30 mouse cellular contexts compared by ENCODE assay signal in the genomic region with DNA sequence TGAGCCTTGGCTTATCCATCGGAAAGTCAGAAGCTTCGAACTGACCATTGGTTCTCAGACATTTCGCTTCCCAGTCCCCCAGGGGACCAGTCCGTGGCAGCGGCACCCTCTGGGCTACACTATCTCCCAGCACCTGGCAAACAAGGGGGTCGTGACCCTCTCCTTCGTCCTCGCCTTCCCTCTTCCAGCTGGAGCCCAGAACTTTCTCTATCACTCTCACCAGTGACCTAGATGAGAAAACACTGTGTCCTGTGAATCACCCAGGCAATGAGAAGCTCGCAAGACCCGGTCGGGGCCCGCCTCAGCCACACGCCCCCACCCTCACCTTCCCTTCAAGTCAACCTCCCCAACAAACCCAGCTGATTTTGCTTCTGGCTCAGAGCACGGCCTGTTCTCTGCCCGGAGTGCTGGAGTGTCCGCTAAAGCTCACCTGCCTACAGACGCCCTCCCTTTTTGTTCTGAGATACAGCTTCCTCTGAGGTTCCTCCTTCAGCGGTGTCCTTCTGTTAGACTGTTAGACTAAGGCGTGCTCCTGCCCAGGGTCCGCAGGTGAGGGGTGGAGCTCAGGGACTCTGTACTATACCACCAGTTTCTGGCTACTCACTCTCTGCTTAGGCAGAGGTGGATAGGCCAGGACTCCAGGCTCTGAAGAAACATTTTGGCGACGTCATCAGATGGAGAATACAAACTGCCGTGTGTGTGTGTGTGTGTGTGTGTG. TPM values are rescaled to one million over a fixed set of nuclear protein-coding genes. Genes with fewer than 3 reads are reported as not detected.
DNase-seq lines count a peak whose midpoint lies in the region; ATAC-seq and TF ChIP-seq lines count a peak whose summit lies in the region.
"Had no signal": no experiment of that assay in that cellular context is flagged by ENCODE, and none has a peak within 500 bp of the region (broad histone marks: within the 10 kb centered on the region; RNA-seq: fewer than 3 reads in every experiment).

No protein-coding gene starts in this region.

- H3K9ac ChIP-seq in intestine, postnatal 0 days (ENCODE audit: low read depth, low read length): no peak overlapping the region
- H3K9ac ChIP-seq: embryonic facial prominence, embryonic 12.5 days; hindbrain, embryonic 14.5 days; limb, embryonic 13.5 days; midbrain, embryonic 12.5 days; neural tube, embryonic 12.5 days had no signal

- H3K4me1 ChIP-seq in E14TG2a.4 (replicated peaks; ENCODE audit: low read depth, low read length): peaks cover 76% of the 10 kb centered on the region
- H3K4me1 ChIP-seq in intestine, postnatal 0 days (replicated peaks; ENCODE audit: control insufficient read depth, insufficient read depth, low read length): no peaks in the 10 kb centered on the region

- 39% methylated on average over 23 of the region's 23 CpGs for WGBS in intestine, postnatal 0 days

- DNase-seq in adrenal gland, postnatal 10 days: peak; percentile 21
- DNase-seq in adrenal gland, adult 18-20 months (ENCODE audit: low spot score in 2 of 2): no peak
- peak; percentile 70 for DNase-seq in MN1 (ENCODE audit: low spot score)
- no peak for DNase-seq in cerebellum, postnatal 4 days (ENCODE audit: low spot score in 2 of 2)
- no peak for DNase-seq in yolk sac, embryonic 10.5 days (ENCODE audit: low spot score)
- DNase-seq: cerebellum, adult 11 months; cerebellum, adult 9-10 months; cerebellum, postnatal 36 days; embryo, embryonic 11 days; gastrocnemius, postnatal 25 days; heart, adult 18-20 months; kidney, adult 9 months; kidney, postnatal 14 days; lung, postnatal 4 days; right cerebral cortex, adult 18-20 months had no signal

- H3K4me2 ChIP-seq in intestine, postnatal 0 days (replicated peaks; ENCODE audit: low read depth): no peak overlapping the region
- H3K4me2 ChIP-seq: embryonic facial prominence, embryonic 12.5 days; hindbrain, embryonic 14.5 days; limb, embryonic 13.5 days; liver, embryonic 11.5 days; midbrain, embryonic 12.5 days; neural tube, embryonic 12.5 days had no signal

- H3K27ac ChIP-seq in intestine, postnatal 0 days (ENCODE audit: low read depth, low read length): no peak overlapping the region
- H3K27ac ChIP-seq: embryonic facial prominence, embryonic 12.5 days; hindbrain, embryonic 14.5 days; left cerebral cortex, adult 2 months; limb, embryonic 13.5 days; midbrain, embryonic 12.5 days; neural tube, embryonic 12.5 days had no signal

- peak; percentile 51 for ATAC-seq in intestine, postnatal 0 days
- ATAC-seq in CD4-positive, CD25-positive, alpha-beta regulatory T cell, adult 4 months: no peak
- ATAC-seq: forebrain, embryonic 14.5 days; inflammation-experienced regulatory T-cells, adult 6 months; Patski had no signal

- no peaks in the 10 kb centered on the region for H3K36me3 ChIP-seq in E14TG2a.4 (ENCODE audit: insufficient read depth, low read length)
- no peaks in the 10 kb centered on the region for H3K36me3 ChIP-seq in intestine, postnatal 0 days (ENCODE audit: control insufficient read depth, insufficient read depth)
- H3K36me3 ChIP-seq: embryonic facial prominence, embryonic 12.5 days; limb, embryonic 13.5 days; midbrain, embryonic 12.5 days; neural tube, embryonic 12.5 days had no signal

- no peak for TF ChIP-seq CTCF in E14TG2a.4 (conservative IDR thresholded peaks at IDR 0.05; ENCODE audit: low read length)
- no peak for TF ChIP-seq CTCF in intestine, postnatal 0 days (IDR thresholded peaks at IDR 0.05; ENCODE audit: low read depth)

- peak overlapping the region; percentile 32 for H3K4me3 ChIP-seq in E14TG2a.4 (replicated peaks; ENCODE audit: low read length)
- H3K4me3 ChIP-seq in intestine, postnatal 0 days (ENCODE audit: low read depth, low read length): no peak overlapping the region
- H3K4me3 ChIP-seq: embryonic facial prominence, embryonic 12.5 days; left cerebral cortex, adult 2 months; limb, embryonic 13.5 days; megakaryocyte, embryonic 14.5 days; midbrain, embryonic 12.5 days; myocyte; neural tube, embryonic 12.5 days had no signal

- H3K27me3 ChIP-seq in E14TG2a.4 (ENCODE audit: insufficient read depth, low read length): peaks cover 30% of the 10 kb centered on the region
- 0 out of 2 replicates have a peak, but pooled peaks cover 3% of the 10 kb centered on the region for H3K27me3 ChIP-seq in intestine, postnatal 0 days (replicated peaks; ENCODE audit: control insufficient read depth, insufficient read depth, low read length)
- H3K27me3 ChIP-seq: embryonic facial prominence, embryonic 12.5 days; limb, embryonic 13.5 days; neural tube, embryonic 12.5 days; Patski had no signal

- H3K9me3 ChIP-seq in E14TG2a.4 (ENCODE audit: low read length): no peaks in the 10 kb centered on the region
- no peaks in the 10 kb centered on the region for H3K9me3 ChIP-seq in intestine, postnatal 0 days (ENCODE audit: control insufficient read depth)
- H3K9me3 ChIP-seq: embryonic facial prominence, embryonic 12.5 days; limb, embryonic 13.5 days; megakaryocyte, embryonic 14.5 days; midbrain, embryonic 12.5 days; neural tube, embryonic 12.5 days had no signal

RNA-seq across cellular contexts. Expression of a gene that starts 18.8 kb away (rescaled TPM):
- total RNA-seq in adrenal gland, postnatal 10 days (2021): 10 to 100 TPM; 36.9 to 37.0 TPM
- 10 to 100 TPM; 25.2 to 26.1 TPM for total RNA-seq in adrenal gland, adult 18-20 months (2021)
- polyA plus RNA-seq in intestine, postnatal 0 days (2015; fragmentation: Nextera tagmentation; extraction: Ambion mirVana): 46.5 and 58.8 TPM in 2 replicates
- 10 to 100 TPM; 16.5 to 21.1 TPM for polyA plus RNA-seq in CD4-positive, CD25-positive, alpha-beta regulatory T cell, adult 4 months (2017; shearing (Covaris generic))

RNA-seq across cellular contexts. Expression of a gene that starts 32.7 kb away (rescaled TPM):
- total RNA-seq in adrenal gland, postnatal 10 days (2021): 1 to 10 TPM; 1.3 to 1.6 TPM
- under 1 TPM; 0.43 to 0.58 TPM for total RNA-seq in adrenal gland, adult 18-20 months (2021)
- polyA plus RNA-seq in intestine, postnatal 0 days (2015; fragmentation: Nextera tagmentation; extraction: Ambion mirVana): 2.0 and 2.4 TPM in 2 replicates
- 1 to 10 TPM; 3.7 to 8.2 TPM for polyA plus RNA-seq in CD4-positive, CD25-positive, alpha-beta regulatory T cell, adult 4 months (2017; shearing (Covaris generic))
- polyA plus RNA-seq: myocyte, Patski had no signal

RNA-seq across cellular contexts. Expression of a gene that starts 56.9 kb away (rescaled TPM):
- total RNA-seq in adrenal gland, postnatal 10 days (2021): 10 to 100 TPM; 52.0 to 53.2 TPM
- total RNA-seq in adrenal gland, adult 18-20 months (2021): 10 to 100 TPM; 58.8 to 59.2 TPM
- 52.9 and 53.7 TPM in 2 replicates for polyA plus RNA-seq in intestine, postnatal 0 days (2015; fragmentation: Nextera tagmentation; extraction: Ambion mirVana)
- polyA plus RNA-seq in CD4-positive, CD25-positive, alpha-beta regulatory T cell, adult 4 months (2017; shearing (Covaris generic)): 10 to 100 TPM; 32.3 to 38.6 TPM

Comparison
In these comparisons a context has a peak if more than half of its experiments do, and no peak if none do; other contexts are left out.
1. DNase-seq: peak in adrenal gland, postnatal 10 days (single experiment) and MN1 (single experiment); none in adrenal gland, adult 18-20 months (0 of 2), cerebellum, postnatal 4 days (0 of 2) and yolk sac, embryonic 10.5 days (single experiment).